ENCODE assay signal across 9 mouse cellular contexts in the genomic region with DNA sequence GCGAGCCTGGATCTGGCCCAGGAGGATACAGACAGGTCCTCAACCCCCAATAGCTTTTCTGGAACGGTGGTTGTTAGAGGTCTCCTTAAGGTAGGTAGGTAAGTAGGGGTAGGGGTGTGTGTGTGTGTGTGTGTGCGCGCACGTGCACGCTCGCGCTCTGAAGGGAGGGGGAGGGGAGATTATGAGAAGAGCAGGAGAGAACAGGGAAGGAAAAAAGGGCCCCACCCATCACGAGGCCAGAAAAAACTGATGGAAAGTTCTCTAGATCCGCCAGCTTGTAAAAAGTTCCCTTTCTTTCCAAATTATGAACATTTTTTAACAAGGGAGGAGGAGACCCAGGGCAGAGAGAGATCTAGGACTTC. TPM values are rescaled to one million over a fixed set of nuclear protein-coding genes. Genes with fewer than 3 reads are reported as not detected.
DNase-seq lines count a peak whose midpoint lies in the region; ATAC-seq lines count a peak whose summit lies in the region.
"Had no signal": no experiment of that assay in that cellular context is flagged by ENCODE, and none has a peak within 500 bp of the region (broad histone marks: within the 10 kb centered on the region; RNA-seq: fewer than 3 reads in every experiment).

No protein-coding gene starts in this region.

- peak; percentile 72 to 73 for DNase-seq in heart, adult 18-20 months
- no peak for DNase-seq in heart, postnatal 36 days
- DNase-seq in adipocyte (ENCODE audit: low spot score) = peak; percentile 47
- DNase-seq in heart, postnatal 25 days (ENCODE audit: low spot score) = peak; percentile 40
- no peak for DNase-seq in midbrain, embryonic 11.5 days (ENCODE audit: low spot score, missing footprints)
- no peak for DNase-seq in left cerebral cortex, postnatal 25 days (ENCODE audit: low spot score in 2 of 2)
- DNase-seq in embryo, embryonic 10.5 days (ENCODE audit: low spot score) = no peak
- DNase-seq: cerebellum, adult 11 months had no signal

- H3K4me1 ChIP-seq in midbrain, embryonic 11.5 days (ENCODE audit: control insufficient read depth, insufficient read depth, low read length) = peaks cover 50% of the 10 kb centered on the region

- H3K4me3 ChIP-seq in midbrain, embryonic 11.5 days (ENCODE audit: low read depth, low read length) = no peak overlapping the region

- H3K27ac ChIP-seq in midbrain, embryonic 11.5 days (ENCODE audit: low read depth, low read length) = no peak overlapping the region

- H3K9ac ChIP-seq in midbrain, embryonic 11.5 days (ENCODE audit: low read length) = peak overlapping the region; percentile 11; the same call in 1 of the 2 replicates

- H3K27me3 ChIP-seq in midbrain, embryonic 11.5 days (ENCODE audit: control insufficient read depth, insufficient read depth, low read length) = peaks cover 99% of the 10 kb centered on the region

- ATAC-seq in midbrain, embryonic 11.5 days (ENCODE audit: low FRiP score) = peak; percentile 8; the same call in 1 of the 2 replicates
- no peak for ATAC-seq in inflammation-experienced regulatory T-cells, adult 6 months

- no peaks in the 10 kb centered on the region for H3K9me3 ChIP-seq in midbrain, embryonic 11.5 days (ENCODE audit: control insufficient read depth, low read length)

- peak overlapping the region; percentile 23; the same call in 1 of the 2 replicates for H3K4me2 ChIP-seq in midbrain, embryonic 11.5 days

- no peaks in the 10 kb centered on the region for H3K36me3 ChIP-seq in midbrain, embryonic 11.5 days (ENCODE audit: control insufficient read depth, insufficient read depth, low read length)

- intact Hi-C loops in heart, postnatal 36 days (cut with DNase I) = no loop called here
- intact Hi-C loops in heart, postnatal 25 days (cut with DNase I) = no loop called here
- intact Hi-C loops in left cerebral cortex, postnatal 25 days (cut with DNase I) = no loop called here

- WGBS in midbrain, embryonic 11.5 days = 4% methylated on average over 10 of the region's 10 CpGs

RNA-seq across cellular contexts. Expression of a gene that starts 20.2 kb away (rescaled TPM):
- total RNA-seq in heart, adult 18-20 months (2021) = under 1 TPM; 0.40 to 0.69 TPM
- total RNA-seq in heart, postnatal 36 days (2021) = under 1 TPM in 1 of 2 experiments, not detected in 1; 0.44 TPM
- under 1 TPM in 1 of 2 experiments, not detected in 1; 0.39 TPM for total RNA-seq in heart, postnatal 25 days (2021)
- polyA plus RNA-seq in midbrain, embryonic 11.5 days (2014; fragmentation: Nextera tagmentation; extraction: Ambion mirVana) = 1.6 and 1.9 TPM in 2 replicates
- 10 to 100 TPM; 11.7 to 25.0 (median 21.7) TPM for polyA plus RNA-seq in inflammation-experienced regulatory T-cells, adult 6 months (2017; shearing (Covaris generic))
- total RNA-seq in left cerebral cortex, postnatal 25 days (2021) = under 1 TPM in 1 of 2 experiments, not detected in 1; 0.71 TPM

RNA-seq across cellular contexts. Expression of a gene that starts 41.8 kb away (rescaled TPM):
- total RNA-seq in heart, adult 18-20 months (2021) = 1 to 10 TPM; 3.1 to 4.4 TPM
- total RNA-seq in heart, postnatal 36 days (2021) = 1 to 10 TPM; 5.4 to 5.7 TPM
- 1 to 10 TPM; 4.2 to 4.5 TPM for total RNA-seq in heart, postnatal 25 days (2021)
- 5.1 and 6.5 TPM in 2 replicates for polyA plus RNA-seq in midbrain, embryonic 11.5 days (2014; fragmentation: Nextera tagmentation; extraction: Ambion mirVana)
- polyA plus RNA-seq in inflammation-experienced regulatory T-cells, adult 6 months (2017; shearing (Covaris generic)) = 1 to 10 TPM in 2 of 3 experiments, under 1 TPM in 1; 0.20 to 2.7 (median 1.3) TPM
- total RNA-seq in left cerebral cortex, postnatal 25 days (2021) = 1 to 10 TPM; 2.8 to 3.5 TPM

RNA-seq across cellular contexts. Expression of a gene that starts 55.4 kb away (rescaled TPM):
- 10 to 100 TPM; 31.4 to 32.7 TPM for total RNA-seq in heart, adult 18-20 months (2021)
- total RNA-seq in heart, postnatal 36 days (2021) = 10 to 100 TPM; 27.3 to 30.1 TPM
- total RNA-seq in heart, postnatal 25 days (2021) = 10 to 100 TPM; 32.0 to 32.6 TPM
- polyA plus RNA-seq in midbrain, embryonic 11.5 days (2014; fragmentation: Nextera tagmentation; extraction: Ambion mirVana) = 18.6 and 21.4 TPM in 2 replicates
- polyA plus RNA-seq in inflammation-experienced regulatory T-cells, adult 6 months (2017; shearing (Covaris generic)) = 1 to 10 TPM; 9.2 to 9.5 (median 9.4) TPM
- total RNA-seq in left cerebral cortex, postnatal 25 days (2021) = 10 to 100 TPM; 97.8 to 97.9 TPM

RNA-seq across cellular contexts. Expression of a gene that starts 56.9 kb away (rescaled TPM):
- 10 to 100 TPM; 34.2 to 45.1 TPM for total RNA-seq in heart, adult 18-20 months (2021)
- 10 to 100 TPM; 36.1 to 39.2 TPM for total RNA-seq in heart, postnatal 36 days (2021)
- 10 to 100 TPM; 32.6 to 37.6 TPM for total RNA-seq in heart, postnatal 25 days (2021)
- 39.9 and 45.6 TPM in 2 replicates for polyA plus RNA-seq in midbrain, embryonic 11.5 days (2014; fragmentation: Nextera tagmentation; extraction: Ambion mirVana)
- polyA plus RNA-seq in inflammation-experienced regulatory T-cells, adult 6 months (2017; shearing (Covaris generic)) = 10 to 100 TPM; 28.0 to 61.1 (median 55.5) TPM
- 10 to 100 TPM; 85.2 to 90.1 TPM for total RNA-seq in left cerebral cortex, postnatal 25 days (2021)

RNA-seq across cellular contexts. Expression of a gene that starts 57.1 kb away (rescaled TPM):
- total RNA-seq in heart, adult 18-20 months (2021) = 100 to 1,000 TPM; 250 to 260 TPM
- 100 to 1,000 TPM; 279 to 296 TPM for total RNA-seq in heart, postnatal 36 days (2021)
- 100 to 1,000 TPM; 287 to 311 TPM for total RNA-seq in heart, postnatal 25 days (2021)
- polyA plus RNA-seq in midbrain, embryonic 11.5 days (2014; fragmentation: Nextera tagmentation; extraction: Ambion mirVana) = 2.2 and 2.5 TPM in 2 replicates
- polyA plus RNA-seq in inflammation-experienced regulatory T-cells, adult 6 months (2017; shearing (Covaris generic)) = 1 to 10 TPM in 2 of 3 experiments, under 1 TPM in 1; 0.92 to 6.3 (median 3.1) TPM
- 100 to 1,000 TPM; 273 to 322 TPM for total RNA-seq in left cerebral cortex, postnatal 25 days (2021)

Comparison
In these comparisons a context has a peak if more than half of its experiments do, and no peak if none do; other contexts are left out.
1. DNase-seq: peak in heart, adult 18-20 months (2 of 2), adipocyte (single experiment) and heart, postnatal 25 days (single experiment); none in heart, postnatal 36 days (0 of 2), midbrain, embryonic 11.5 days (single experiment), left cerebral cortex, postnatal 25 days (0 of 2) and embryo, embryonic 10.5 days (single experiment).